Mouse (Mus musculus): Measurements from ENCODE around the gene Dscaml1.

Gene Dscaml1

DNA sequence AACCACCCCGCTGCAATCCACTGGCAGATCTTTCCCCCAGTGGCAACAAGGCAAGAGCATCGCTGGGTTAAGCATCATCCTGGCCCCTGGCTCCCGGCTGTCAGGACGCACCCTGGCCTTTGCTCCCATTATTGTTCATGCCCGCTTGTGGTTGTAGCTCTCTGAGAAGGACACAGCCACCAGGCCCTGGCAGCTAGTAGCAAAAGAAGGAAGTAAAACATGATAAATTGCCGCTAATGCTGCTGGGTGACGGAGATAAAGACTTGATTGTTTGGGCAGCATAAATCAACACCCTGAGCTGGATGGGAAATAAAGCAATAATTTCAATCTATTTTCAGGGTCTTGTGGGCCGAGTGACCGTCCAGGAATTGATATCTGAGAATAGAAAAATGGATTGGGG, 81.1 kb downstream of the Dscaml1 start:
- no peak for DNase-seq (ENCODE audit: low spot score)

DNA sequence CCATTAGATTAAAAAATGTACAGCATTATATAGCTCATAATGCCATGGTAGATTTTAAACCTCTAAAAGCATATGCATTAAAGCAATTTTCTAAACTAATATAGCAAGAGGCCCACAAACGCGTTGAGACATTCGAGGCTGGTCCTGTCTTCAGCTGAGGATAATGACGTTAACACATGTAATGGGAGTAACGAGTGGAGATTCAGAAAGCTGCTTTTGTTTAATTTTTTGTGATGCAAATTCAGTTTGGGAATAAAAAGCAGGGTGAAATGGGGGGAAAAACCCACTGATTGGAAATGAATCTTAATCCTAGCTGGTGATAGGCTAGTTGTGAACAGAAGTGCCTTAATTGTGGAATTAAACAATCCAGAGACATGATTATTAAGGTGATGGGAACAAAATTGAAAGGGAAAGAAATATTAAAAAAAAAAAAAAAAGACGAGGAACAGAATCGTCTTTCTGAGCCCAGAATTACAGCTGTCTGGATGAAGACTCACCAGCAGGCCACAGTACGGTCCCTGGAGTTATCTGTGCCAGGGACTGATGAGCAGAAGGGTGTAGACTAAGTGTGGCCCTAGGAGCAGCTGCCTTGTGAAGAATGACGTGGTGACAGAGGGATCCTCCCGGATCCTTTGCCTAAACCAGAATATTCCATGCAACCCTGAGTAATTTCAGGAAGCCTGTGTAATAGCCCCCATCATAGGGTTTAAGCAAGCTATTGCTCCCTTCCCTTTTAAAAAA, 84.5 kb downstream of the Dscaml1 start:
- DNase-seq (ENCODE audit: low spot score): no peak

GRCm38 (mm10) chr9:45517993-45518705, 91.7 kb downstream of the Dscaml1 start:
- DNase-seq (ENCODE audit: low spot score): no peak

DNA sequence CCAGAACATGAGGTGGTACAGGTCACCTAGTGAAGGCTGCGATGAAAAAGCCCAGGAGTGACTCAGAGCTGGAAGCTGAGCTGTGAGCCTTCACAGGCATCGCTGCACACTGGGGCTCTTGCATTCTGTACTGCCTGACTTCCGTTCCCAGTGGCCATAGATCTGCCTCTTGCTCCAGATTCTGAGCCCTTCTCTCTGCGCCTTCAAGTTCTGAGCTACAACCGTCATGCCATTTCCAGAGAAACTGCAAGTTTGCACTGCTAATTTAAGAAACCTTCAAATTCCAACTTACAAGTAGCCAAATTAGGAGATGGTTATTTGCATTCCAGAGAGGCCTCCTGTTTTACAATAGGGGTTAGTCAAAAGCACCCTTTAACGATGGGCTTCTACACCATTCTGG, 93.4 kb downstream of the Dscaml1 start:
- no peak for DNase-seq (ENCODE audit: low spot score)

DNA sequence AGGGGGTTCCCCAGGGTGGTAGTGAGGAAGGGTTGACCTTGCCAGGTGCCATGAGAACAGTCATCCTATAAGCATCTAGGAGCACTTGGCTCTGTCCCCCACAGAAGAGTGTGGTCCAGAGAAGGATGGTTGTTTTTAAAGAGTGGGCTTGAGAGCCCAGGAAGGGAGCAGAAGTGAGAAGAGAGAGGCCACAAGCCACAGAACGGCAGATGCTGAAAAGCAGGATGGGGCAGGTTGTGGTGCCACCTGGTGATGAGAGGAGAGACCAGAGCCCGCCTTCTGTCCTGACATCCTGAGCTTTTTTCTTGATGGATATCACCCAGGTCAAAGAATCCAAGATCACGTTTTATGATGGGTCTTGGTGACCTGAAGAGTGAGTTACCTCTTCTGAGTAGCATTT, 96.4 kb downstream of the Dscaml1 start:
- DNase-seq (ENCODE audit: low spot score): no peak

DNA sequence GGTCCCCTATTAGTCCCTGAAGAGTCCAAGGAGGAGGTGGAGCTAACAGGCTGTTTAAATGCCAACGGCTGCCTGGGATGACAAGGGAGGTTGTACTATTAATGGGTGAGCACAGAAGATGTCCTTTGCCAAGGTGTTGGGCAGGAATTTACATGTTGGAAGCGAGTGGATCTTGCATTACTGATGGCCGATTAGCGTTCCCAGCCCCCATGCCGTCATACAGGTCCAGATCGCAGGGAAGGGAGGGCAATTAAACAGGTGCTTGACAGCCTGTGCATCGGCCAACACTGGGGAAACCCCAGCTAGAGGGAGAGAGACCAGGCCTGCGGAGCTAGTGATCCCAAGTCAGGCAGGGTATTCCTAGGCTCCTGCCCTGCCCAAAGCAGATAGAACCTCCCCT, 98.1 kb downstream of the Dscaml1 start:
- DNase-seq (ENCODE audit: low spot score): no peak

- DNase-seq (ENCODE audit: low spot score): no peak
These were observed 106.8 kb downstream of the Dscaml1 start for GRCm38 (mm10) chr9:45533253-45533652.

DNA sequence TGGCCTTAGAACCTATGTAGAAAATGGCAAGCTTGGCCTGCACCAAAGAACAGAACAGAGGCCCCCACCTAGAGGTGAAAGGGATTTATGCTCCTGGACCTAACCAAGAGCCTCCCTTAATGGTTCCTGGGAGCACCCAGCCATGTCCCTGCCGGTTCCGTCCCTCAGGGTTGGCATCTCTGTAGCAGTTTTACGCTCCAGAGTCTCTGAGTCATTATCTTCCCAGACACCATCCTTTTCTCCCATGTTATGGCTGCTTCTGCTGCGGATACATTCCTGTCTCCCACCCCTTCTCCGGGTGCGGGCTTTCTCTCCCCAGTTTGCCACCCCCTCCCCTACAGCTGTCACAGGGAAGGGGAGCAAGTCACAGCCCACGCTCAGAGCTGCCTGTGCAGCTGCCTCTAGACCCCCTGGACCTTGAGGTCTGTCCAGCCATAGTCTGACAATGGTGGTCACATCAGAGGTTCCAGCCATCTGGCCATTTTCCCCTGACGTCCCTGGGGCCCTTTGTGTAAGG, 108.1 kb downstream of the Dscaml1 start:
- DNase-seq (ENCODE audit: low spot score): no peak

GRCm38 (mm10) chr9:45537649-45538048, 111.2 kb downstream of the Dscaml1 start:
- no peak for DNase-seq (ENCODE audit: low spot score)

- DNase-seq (ENCODE audit: low spot score): peak; percentile 51
These were observed 113.0 kb downstream of the Dscaml1 start for GRCm38 (mm10) chr9:45539265-45540044.

GRCm38 (mm10) chr9:45546024-45546638, 119.7 kb downstream of the Dscaml1 start:
- no peak for DNase-seq (ENCODE audit: low spot score)

- no peak for DNase-seq (ENCODE audit: low spot score)
These were observed 120.6 kb downstream of the Dscaml1 start for GRCm38 (mm10) chr9:45546902-45547578.

- DNase-seq (ENCODE audit: low spot score): no peak
These were observed 123.4 kb downstream of the Dscaml1 start for GRCm38 (mm10) chr9:45549796-45550195.

DNA sequence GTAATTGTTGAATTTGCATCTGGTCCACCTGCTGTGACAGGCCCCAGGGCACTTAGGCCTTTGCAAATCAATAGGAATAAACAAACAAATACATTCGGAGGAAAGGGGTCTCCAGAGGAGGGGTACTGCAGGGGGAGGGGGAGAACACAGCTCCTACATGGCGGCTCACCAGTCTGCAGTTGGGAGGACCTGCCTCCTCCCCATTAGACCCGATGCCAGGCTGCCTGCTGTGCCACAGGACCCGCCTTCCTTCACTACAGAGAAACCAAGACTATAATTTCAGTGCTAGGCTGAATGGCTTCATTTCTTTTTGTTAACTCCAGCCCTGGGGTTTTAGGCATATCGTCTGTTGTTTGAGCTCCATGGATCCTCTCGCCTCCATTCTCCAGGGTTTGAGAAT, 123.8 kb downstream of the Dscaml1 start:
- DNase-seq (ENCODE audit: low spot score): no peak

DNA sequence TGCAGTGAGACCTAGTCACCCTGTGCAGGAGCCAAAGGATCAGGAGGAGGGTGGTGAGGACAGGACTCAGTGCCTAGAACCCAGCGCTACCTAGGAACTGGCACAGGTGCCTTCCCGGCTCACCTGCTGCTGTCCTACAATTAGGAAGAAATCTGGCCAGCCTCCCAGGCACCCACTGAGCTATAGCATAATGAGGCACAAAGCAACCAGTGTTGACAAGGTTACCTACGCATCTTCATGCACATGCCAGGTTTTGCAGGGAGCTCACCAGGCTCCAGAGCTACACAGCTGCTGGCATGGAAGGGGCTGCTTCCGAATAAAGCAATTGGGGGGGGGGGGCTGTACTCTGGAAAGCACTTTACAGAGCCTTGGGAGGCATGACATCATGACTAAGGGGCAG, 124.2 kb downstream of the Dscaml1 start:
- no peak for DNase-seq (ENCODE audit: low spot score)

DNA sequence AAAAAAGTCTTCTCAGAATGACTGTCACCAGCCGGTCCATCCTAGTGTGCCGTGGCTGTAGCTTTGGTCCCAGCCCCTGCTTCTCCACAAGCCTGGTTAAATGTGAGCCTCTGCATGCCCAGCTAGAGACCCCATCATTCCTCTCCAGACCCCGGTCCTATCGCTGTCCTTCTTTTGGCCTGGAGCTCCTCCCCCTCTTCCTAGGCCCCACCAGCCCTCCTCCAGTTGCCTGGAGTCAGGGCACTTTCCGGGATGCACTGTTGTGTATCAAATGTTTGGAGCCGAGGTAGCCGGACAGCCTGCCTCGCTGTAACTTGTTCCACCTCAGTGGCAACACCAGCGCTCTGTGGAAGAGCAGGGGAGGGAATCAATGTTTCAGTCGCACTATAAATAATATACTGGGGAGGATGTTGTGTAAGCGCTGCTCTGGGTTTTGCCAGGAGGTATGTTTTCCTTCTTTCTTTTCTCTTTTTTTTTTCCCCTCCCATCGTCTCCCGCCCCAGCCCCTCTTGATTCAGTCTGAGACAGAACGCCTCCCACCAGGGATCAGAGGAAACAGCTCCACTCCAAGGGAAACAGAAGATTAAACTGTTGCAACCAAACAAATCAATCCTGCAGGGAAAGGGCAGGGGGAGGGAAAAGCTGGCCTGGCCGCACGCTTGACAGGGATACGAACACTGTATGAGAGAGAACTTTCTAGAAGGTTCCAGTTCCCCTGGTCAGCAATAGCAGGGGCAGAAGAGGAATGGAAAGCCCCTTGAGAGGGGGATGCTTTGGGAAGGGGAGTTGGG, 128.8 kb downstream of the Dscaml1 start:
- no peak for DNase-seq (ENCODE audit: low spot score)

DNA sequence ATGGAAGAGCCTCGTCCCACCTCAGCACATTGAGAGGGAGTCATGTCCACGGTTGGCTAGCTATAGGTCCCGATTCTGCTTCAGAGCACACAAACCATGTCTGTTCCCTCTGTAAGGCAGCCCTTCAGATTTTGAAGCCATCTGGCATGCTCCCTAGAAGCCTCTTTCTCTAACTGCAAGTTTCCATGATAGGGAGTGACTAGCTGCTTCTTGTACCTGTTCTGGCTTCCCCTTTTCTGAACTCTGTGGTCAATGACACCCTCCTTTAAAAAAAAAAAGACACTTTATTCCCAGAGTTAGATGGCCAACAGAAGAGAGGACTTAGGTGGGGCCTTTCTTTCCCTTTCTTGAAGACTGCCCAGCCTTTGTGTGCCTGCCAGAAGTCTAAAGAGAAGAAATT, 130.5 kb downstream of the Dscaml1 start:
- DNase-seq (ENCODE audit: low spot score): no peak

DNA sequence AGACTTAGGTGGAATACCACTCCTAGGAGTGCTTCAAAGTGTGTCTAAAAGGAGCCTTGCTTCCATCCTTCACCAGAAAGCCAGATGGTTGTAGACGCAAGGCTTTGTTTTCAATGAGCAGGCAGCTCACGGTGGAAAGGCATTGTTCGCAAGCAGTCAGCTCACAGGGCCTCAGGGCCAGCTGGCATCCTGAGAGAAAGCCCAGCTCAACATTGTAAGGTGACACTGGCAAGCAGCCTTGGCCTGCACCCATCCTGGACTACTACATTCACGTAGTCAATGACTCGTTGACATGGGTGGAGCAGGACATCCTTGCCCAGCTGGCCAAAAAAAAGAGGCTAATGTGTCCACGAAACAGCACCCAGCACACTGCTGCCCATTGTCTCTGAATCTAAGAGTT, 134.6 kb downstream of the Dscaml1 start:
- DNase-seq (ENCODE audit: low spot score): no peak

- DNase-seq (ENCODE audit: low spot score): no peak
These were observed 140.6 kb downstream of the Dscaml1 start for GRCm38 (mm10) chr9:45566843-45567578.

DNA sequence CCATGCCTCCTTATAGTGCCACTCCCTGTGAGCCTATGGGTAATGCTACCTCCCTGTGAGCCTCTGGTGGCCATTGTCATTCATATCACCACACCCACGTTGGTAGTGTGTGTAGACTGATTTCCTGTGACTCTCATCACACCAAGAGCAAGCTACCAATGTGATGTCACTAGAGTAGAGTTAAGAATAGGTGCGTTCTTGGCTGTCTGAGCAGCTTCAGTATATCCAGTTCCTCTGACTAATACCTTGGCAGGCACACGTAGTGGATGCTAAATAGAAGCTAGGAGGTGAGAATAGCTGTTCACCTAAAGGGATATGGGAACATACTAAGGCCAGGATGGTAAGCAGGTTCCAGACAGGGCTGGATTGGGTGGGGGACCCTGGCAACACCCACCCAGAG, 143.3 kb downstream of the Dscaml1 start:
- DNase-seq (ENCODE audit: low spot score): no peak
